Mouse (Mus musculus): ENCODE measurements at regions not wholly inside any gene's neighbourhood (a gene's known extent, or its start where the extent isn't known, plus 50 kb on each side); places are given as distances from the start of the nearest gene placed in this dataset.
"Not testable (repeated sequence)": the region's sequence is repeated elsewhere in the genome, so short reads cannot be mapped to it uniquely, and the experiment has no call there.

DNA sequence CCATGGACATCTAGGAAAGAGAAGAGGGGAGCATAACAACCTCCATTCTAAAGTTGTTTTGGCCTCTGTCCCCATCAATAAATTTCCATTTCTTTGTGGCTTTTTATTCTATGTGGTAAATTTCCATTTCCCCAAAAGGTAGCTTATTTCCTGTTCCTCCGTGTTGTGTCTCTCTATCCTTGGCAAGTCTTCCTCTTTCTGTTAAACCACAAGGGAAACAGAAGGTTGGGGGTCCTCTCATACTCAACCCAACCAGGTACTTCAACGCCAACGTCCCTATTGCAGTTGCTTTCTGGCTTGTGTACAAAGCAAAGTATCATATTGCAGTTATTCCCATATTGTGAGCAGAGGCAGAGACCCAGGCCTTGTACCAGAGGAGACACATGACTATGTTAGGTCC is 434.7 kb upstream of the Pdcd1 start:
- Histone ChIP-seq H3K36me3 (ENCODE audit: control insufficient read depth, insufficient read depth, low read length) (no peaks in the 10 kb centered on the region), H3K9ac (ENCODE audit: low read depth, low read length) (no peak overlapping the region), H3K4me2 (replicated peaks; ENCODE audit: low read depth, low read length) (no peak overlapping the region), H3K9me3 (ENCODE audit: control insufficient read depth, low read length) (no peaks in the 10 kb centered on the region), H3K27me3 (ENCODE audit: control insufficient read depth, insufficient read depth, low read length) (no peaks in the 10 kb centered on the region), H3K4me3 (ENCODE audit: low read length) (no peak overlapping the region), H3K27ac (ENCODE audit: low read depth, low read length) (no peak overlapping the region), H3K4me1 (ENCODE audit: control insufficient read depth, insufficient read depth, low read length) (no peaks in the 10 kb centered on the region)
- WGBS = 82% methylated on average over 3 of the region's 3 CpGs
- ATAC-seq (ENCODE audit: low FRiP score, low TSS enrichment) = no peak

DNA sequence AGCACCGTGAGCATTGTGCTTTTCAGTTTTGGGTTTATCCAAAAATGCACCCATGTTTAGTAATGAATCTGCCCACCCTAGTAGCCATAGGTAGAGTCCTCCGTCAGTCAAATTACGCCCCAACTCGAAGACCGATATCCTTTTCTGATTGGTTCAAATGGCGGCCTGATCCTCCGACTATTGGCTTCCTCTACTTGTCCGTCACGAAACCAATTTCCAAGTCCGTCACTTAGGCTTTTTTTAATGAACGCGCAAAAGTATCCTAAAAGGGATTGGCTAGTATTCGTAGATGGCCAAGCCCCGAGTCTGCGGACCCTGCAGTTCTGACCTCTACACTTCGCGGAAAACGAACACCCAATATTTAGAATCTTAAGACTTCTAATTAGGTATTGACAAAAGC is 417.5 kb upstream of the Pdcd1 start:
- H3K27ac ChIP-seq (ENCODE audit: low read depth, low read length); H3K9ac ChIP-seq (ENCODE audit: low read depth, low read length); H3K27me3 ChIP-seq (ENCODE audit: control insufficient read depth, insufficient read depth, low read length); H3K9me3 ChIP-seq (ENCODE audit: control insufficient read depth, low read length); H3K4me1 ChIP-seq (ENCODE audit: control insufficient read depth, insufficient read depth, low read length); H3K4me2 ChIP-seq (replicated peaks; ENCODE audit: low read depth, low read length); H3K36me3 ChIP-seq (ENCODE audit: control insufficient read depth, insufficient read depth, low read length); H3K4me3 ChIP-seq (ENCODE audit: low read length): not testable (repeated sequence)
- peak; percentile 92; the same call in 1 of the 2 replicates for ATAC-seq (ENCODE audit: low FRiP score, low TSS enrichment)
- WGBS = 97% methylated on average over 18 of the region's 18 CpGs

DNA sequence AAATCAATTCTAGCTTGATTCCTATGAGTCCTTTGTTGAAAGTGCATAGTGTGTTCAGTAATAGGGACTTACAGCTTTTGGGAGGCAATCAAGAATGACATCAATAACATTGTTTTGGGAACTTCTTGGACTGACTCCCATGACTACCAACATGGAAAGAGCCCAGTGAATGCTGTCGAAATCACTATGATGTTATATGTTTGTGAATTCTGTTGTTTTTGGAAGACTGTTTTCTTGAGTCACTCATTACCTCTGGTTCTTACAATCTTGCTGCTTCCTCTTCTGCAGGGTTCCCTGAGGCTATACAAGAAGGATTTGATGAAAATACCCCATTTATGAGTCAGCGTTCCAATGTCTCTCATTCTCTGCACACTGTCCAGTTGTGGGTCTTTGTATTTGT is 371.4 kb upstream of the Pdcd1 start:
- no peak overlapping the region for H3K9ac ChIP-seq (ENCODE audit: low read depth, low read length)
- H3K9me3 ChIP-seq (ENCODE audit: control insufficient read depth, low read length) = no peaks in the 10 kb centered on the region
- H3K36me3 ChIP-seq (ENCODE audit: control insufficient read depth, insufficient read depth, low read length) = no peaks in the 10 kb centered on the region
- no peaks in the 10 kb centered on the region for H3K27me3 ChIP-seq (ENCODE audit: control insufficient read depth, insufficient read depth, low read length)
- no peak overlapping the region for H3K27ac ChIP-seq (ENCODE audit: low read depth, low read length)
- H3K4me1 ChIP-seq (ENCODE audit: control insufficient read depth, insufficient read depth, low read length) = no peaks in the 10 kb centered on the region
- H3K4me2 ChIP-seq (replicated peaks; ENCODE audit: low read depth, low read length) = no peak overlapping the region
- no peak for ATAC-seq (ENCODE audit: low FRiP score, low TSS enrichment)
- H3K4me3 ChIP-seq (ENCODE audit: low read length) = no peak overlapping the region
- 91% methylated on average over 2 of the region's 2 CpGs for WGBS

DNA sequence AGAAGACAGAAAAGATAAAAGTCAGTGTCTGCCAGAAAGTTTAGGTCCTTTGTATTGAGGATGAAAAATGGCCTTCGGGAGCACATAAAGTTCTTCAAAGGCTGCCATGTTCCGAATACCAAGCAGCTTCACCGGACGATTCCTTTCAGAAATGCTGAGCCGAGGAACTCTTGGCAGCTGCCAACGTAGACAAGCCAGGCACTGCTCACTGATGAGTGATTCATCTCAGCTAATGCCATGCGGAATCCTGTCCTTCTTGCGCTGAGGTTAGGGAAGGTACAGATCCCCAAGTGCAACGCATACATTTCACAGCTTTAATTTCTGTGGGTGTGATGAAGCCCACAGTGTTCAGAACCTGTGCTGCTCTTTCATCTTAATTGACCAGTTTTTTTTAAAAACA is 360.7 kb upstream of the Pdcd1 start:
- H3K27me3 ChIP-seq (ENCODE audit: control insufficient read depth, insufficient read depth, low read length) = no peaks in the 10 kb centered on the region
- H3K4me2 ChIP-seq (replicated peaks; ENCODE audit: low read depth, low read length) = no peak overlapping the region
- WGBS = 86% methylated on average over 9 of the region's 9 CpGs
- ATAC-seq (ENCODE audit: low FRiP score, low TSS enrichment) = no peak
- no peaks in the 10 kb centered on the region for H3K4me1 ChIP-seq (ENCODE audit: control insufficient read depth, insufficient read depth, low read length)
- H3K36me3 ChIP-seq (ENCODE audit: control insufficient read depth, insufficient read depth, low read length) = no peaks in the 10 kb centered on the region
- H3K4me3 ChIP-seq (ENCODE audit: low read length) = no peak overlapping the region
- no peak overlapping the region for H3K9ac ChIP-seq (ENCODE audit: low read depth, low read length)
- H3K27ac ChIP-seq (ENCODE audit: low read depth, low read length) = no peak overlapping the region
- H3K9me3 ChIP-seq (ENCODE audit: control insufficient read depth, low read length) = no peaks in the 10 kb centered on the region

DNA sequence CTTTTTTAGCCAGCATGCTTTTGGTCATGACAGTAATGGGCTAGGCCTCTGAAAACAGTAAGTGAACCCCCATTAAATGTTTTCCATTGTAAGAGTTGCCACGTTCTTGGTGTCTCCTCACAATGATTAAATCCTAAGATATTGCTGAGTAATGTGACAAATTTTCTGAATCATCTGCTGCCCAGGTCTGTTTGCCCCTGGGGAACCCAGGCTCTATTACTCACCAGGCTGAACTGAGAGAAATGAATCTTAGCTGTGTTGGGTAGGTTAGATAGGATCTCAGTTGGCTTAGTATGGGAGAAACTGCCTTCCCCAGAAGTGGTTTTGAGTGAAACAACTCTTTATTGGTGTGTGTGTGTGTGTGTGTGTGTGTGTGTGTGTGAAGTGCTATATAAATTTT is 314.3 kb upstream of the Pdcd1 start:
- Histone ChIP-seq H3K4me3 (ENCODE audit: low read length) (no peak overlapping the region), H3K36me3 (ENCODE audit: control insufficient read depth, insufficient read depth, low read length) (no peaks in the 10 kb centered on the region), H3K4me1 (ENCODE audit: control insufficient read depth, insufficient read depth, low read length) (no peaks in the 10 kb centered on the region), H3K9me3 (ENCODE audit: control insufficient read depth, low read length) (no peaks in the 10 kb centered on the region), H3K4me2 (replicated peaks; ENCODE audit: low read depth, low read length) (no peak overlapping the region), H3K9ac (ENCODE audit: low read depth, low read length) (no peak overlapping the region), H3K27me3 (ENCODE audit: control insufficient read depth, insufficient read depth, low read length) (no peaks in the 10 kb centered on the region), H3K27ac (ENCODE audit: low read depth, low read length) (no peak overlapping the region)
- WGBS = 81% methylated on average over 1 of the region's 1 CpGs
- no peak for ATAC-seq (ENCODE audit: low FRiP score, low TSS enrichment)

DNA sequence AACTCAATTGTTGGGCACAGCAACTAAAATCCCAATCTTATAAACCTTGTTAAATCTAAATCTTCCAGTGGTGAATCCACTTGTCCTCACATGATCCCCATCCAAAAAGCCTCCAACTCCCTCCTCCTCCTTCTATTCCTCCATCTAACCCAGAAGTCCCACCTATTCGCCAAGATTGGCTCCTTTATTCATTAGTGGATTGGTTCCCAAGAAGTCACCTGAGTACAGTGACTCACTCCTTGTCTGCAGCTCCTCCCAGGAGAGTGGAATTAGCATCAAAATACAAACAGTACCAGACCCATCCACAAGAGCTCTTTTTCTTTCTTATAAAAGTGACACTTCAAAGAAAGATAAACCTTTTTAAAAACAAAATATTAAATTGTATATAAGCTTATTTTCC is 304.6 kb upstream of the Pdcd1 start:
- ATAC-seq (ENCODE audit: low FRiP score, low TSS enrichment) = no peak
- no peak overlapping the region for H3K27ac ChIP-seq (ENCODE audit: low read depth, low read length)
- H3K9ac ChIP-seq (ENCODE audit: low read depth, low read length) = no peak overlapping the region
- no peak overlapping the region for H3K4me3 ChIP-seq (ENCODE audit: low read length)
- no peak overlapping the region for H3K4me2 ChIP-seq (replicated peaks; ENCODE audit: low read depth, low read length)
- no peaks in the 10 kb centered on the region for H3K27me3 ChIP-seq (ENCODE audit: control insufficient read depth, insufficient read depth, low read length)
- 67% methylated on average over 1 of the region's 1 CpGs for WGBS
- no peaks in the 10 kb centered on the region for H3K36me3 ChIP-seq (ENCODE audit: control insufficient read depth, insufficient read depth, low read length)
- no peaks in the 10 kb centered on the region for H3K4me1 ChIP-seq (ENCODE audit: control insufficient read depth, insufficient read depth, low read length)
- no peaks in the 10 kb centered on the region for H3K9me3 ChIP-seq (ENCODE audit: control insufficient read depth, low read length)

DNA sequence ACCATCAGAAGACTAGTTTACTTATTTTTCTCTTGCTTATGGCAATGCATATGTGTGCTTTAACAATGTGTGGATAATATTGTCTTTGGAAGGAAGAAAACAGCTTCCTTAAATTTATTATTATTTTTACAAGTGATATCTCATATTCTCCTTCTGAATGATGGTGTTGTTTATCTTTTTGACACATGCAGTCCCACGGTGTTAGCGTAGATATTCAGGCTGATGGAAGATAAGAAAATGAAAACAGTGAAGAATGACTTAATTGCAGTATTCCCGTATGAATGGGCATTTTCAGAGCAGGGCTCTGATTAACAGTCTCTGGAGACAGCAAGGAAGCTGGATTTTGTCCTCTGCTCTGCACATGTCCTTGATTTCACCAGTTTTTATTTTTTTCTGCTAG is 303.5 kb upstream of the Pdcd1 start:
- H3K36me3 ChIP-seq (ENCODE audit: control insufficient read depth, insufficient read depth, low read length) = no peaks in the 10 kb centered on the region
- H3K27ac ChIP-seq (ENCODE audit: low read depth, low read length) = no peak overlapping the region
- 48% methylated on average over 3 of the region's 3 CpGs for WGBS
- H3K4me2 ChIP-seq (replicated peaks; ENCODE audit: low read depth, low read length) = no peak overlapping the region
- no peaks in the 10 kb centered on the region for H3K27me3 ChIP-seq (ENCODE audit: control insufficient read depth, insufficient read depth, low read length)
- ATAC-seq (ENCODE audit: low FRiP score, low TSS enrichment) = no peak
- no peak overlapping the region for H3K9ac ChIP-seq (ENCODE audit: low read depth, low read length)
- H3K4me1 ChIP-seq (ENCODE audit: control insufficient read depth, insufficient read depth, low read length) = no peaks in the 10 kb centered on the region
- no peaks in the 10 kb centered on the region for H3K9me3 ChIP-seq (ENCODE audit: control insufficient read depth, low read length)
- H3K4me3 ChIP-seq (ENCODE audit: low read length) = no peak overlapping the region

DNA sequence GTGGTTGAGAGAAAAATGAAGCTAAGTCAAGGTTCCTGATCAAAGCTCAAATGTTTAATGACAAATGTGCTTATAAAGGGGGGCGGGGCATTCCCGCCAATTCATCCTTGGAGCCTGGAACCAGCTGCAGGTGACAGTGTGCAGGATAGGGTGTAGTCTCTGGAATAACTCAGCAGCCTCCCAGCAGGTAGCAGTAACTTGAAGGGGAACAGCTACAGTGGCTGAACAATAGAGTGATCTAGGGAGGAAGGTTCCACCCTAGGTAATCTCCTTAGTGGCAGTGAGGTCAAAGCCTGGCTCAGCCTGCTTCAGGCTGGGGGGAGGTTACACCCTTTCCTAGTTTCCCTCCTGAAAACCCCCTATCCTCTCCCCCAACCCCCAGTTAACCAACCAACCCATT is 290.2 kb upstream of the Pdcd1 start:
- Histone ChIP-seq H3K36me3 (ENCODE audit: control insufficient read depth, insufficient read depth, low read length) (no peaks in the 10 kb centered on the region), H3K4me3 (ENCODE audit: low read length) (no peak overlapping the region), H3K4me1 (ENCODE audit: control insufficient read depth, insufficient read depth, low read length) (no peaks in the 10 kb centered on the region), H3K27me3 (ENCODE audit: control insufficient read depth, insufficient read depth, low read length) (no peaks in the 10 kb centered on the region), H3K4me2 (replicated peaks; ENCODE audit: low read depth, low read length) (no peak overlapping the region), H3K9me3 (ENCODE audit: control insufficient read depth, low read length) (no peaks in the 10 kb centered on the region), H3K9ac (ENCODE audit: low read depth, low read length) (no peak overlapping the region), H3K27ac (ENCODE audit: low read depth, low read length) (no peak overlapping the region)
- no peak for ATAC-seq (ENCODE audit: low FRiP score, low TSS enrichment)
- WGBS = 87% methylated on average over 2 of the region's 2 CpGs

DNA sequence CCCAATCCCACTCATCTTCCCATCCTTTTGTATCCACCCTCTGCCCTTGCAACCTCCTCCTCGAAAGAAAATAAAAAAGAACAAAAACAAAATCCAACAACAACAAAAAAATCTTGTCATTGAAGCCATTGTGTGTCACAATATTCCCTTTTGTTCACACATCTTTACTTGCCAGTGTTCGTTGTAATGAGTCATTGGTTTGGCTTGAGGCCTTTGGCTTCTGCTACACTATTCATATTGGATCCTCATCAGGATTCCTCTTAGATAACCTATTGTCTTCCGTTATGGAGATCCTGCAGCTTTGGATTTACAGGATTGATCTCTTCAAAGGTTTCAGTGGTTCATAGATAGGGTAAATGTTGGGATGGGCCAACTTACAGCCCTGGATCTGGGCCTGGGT is 288.9 kb upstream of the Pdcd1 start:
- Histone ChIP-seq H3K9ac (ENCODE audit: low read depth, low read length) (no peak overlapping the region), H3K27me3 (ENCODE audit: control insufficient read depth, insufficient read depth, low read length) (no peaks in the 10 kb centered on the region), H3K4me1 (ENCODE audit: control insufficient read depth, insufficient read depth, low read length) (no peaks in the 10 kb centered on the region), H3K9me3 (ENCODE audit: control insufficient read depth, low read length) (no peaks in the 10 kb centered on the region), H3K27ac (ENCODE audit: low read depth, low read length) (no peak overlapping the region), H3K4me2 (replicated peaks; ENCODE audit: low read depth, low read length) (no peak overlapping the region), H3K36me3 (ENCODE audit: control insufficient read depth, insufficient read depth, low read length) (no peaks in the 10 kb centered on the region), H3K4me3 (ENCODE audit: low read length) (no peak overlapping the region)
- ATAC-seq (ENCODE audit: low FRiP score, low TSS enrichment) = no peak
- 86% methylated on average over 3 of the region's 3 CpGs for WGBS

DNA sequence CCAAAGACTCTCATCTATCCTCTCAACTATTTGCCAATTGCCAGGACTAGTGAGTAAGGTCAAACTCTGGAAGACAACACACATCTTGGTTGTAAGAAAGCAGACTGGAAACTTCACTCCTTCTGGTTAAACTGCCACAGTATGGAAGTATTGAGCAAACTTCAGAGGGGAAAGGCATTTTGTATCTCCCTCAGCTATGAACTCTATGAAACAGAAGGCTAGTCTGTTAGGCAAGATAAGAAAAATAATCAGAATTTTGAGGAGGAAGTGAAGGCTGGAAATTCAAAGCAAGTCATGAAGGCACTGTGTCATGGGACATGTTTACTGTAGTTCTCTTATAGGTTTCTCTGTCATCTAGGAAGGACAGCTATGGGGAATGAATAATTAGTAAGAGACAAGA is 265.7 kb upstream of the Pdcd1 start:
- Histone ChIP-seq H3K4me1 (ENCODE audit: control insufficient read depth, insufficient read depth, low read length) (no peaks in the 10 kb centered on the region), H3K4me3 (ENCODE audit: low read length) (no peak overlapping the region), H3K36me3 (ENCODE audit: control insufficient read depth, insufficient read depth, low read length) (no peaks in the 10 kb centered on the region), H3K9ac (ENCODE audit: low read depth, low read length) (no peak overlapping the region), H3K27ac (ENCODE audit: low read depth, low read length) (no peak overlapping the region), H3K9me3 (ENCODE audit: control insufficient read depth, low read length) (no peaks in the 10 kb centered on the region), H3K4me2 (replicated peaks; ENCODE audit: low read depth, low read length) (no peak overlapping the region), H3K27me3 (ENCODE audit: control insufficient read depth, insufficient read depth, low read length) (no peaks in the 10 kb centered on the region)
- ATAC-seq (ENCODE audit: low FRiP score, low TSS enrichment) = no peak
